Mouse (Mus musculus) Patski (cell line): ENCODE results near the gene Arhgap10. TPM values are rescaled to one million over a fixed set of nuclear protein-coding genes. Genes with fewer than 3 reads are reported as not detected.

ENCODE experiments used
- ATAC-seq: fragments of 100-300 bp; one replicate; pipeline ENCODE4 v1.8.0; 2021
- CTCF ChIA-PET: fragments of 350-600 bp; sonication (Branson Sonifier 250); formaldehyde crosslinking; loops from one replicate; lab custom pipeline; 2022; ENCODE audit warnings: inconsistent platforms; lab: Charles Lee
- POLR2A ChIA-PET: fragments of 350-600 bp; sonication (Branson Sonifier 250); formaldehyde crosslinking; loops from one replicate; lab custom pipeline; 2022; ENCODE audit warnings: antibody characterized with exemption, inconsistent platforms; lab: Charles Lee
- DNase-seq: peaks from one replicate; pipeline ENCODE4 v3.0.0-alpha.2; 2011; ENCODE audit warnings: low read depth, low spot score
- H3K27me3 ChIP-seq: fragments of 371-371 bp; one replicate; pipeline ENCODE4 v1.5.1; 2021
- CTCF ChIP-seq: fragments of 100-300 bp; IDR thresholded peaks from one replicate; pipeline ENCODE4 v1.5.1; 2021
- in situ Hi-C: fragments of 300-500 bp; cut with MboI; formaldehyde crosslinking; loops from 3 replicates; pipeline ENCODE4 v1.11.1; 2018; ENCODE audit warnings: low pct_unique_long_range_greater_than_20kb, mixed read lengths
- polyA plus RNA-seq: library from polyadenylated mRNA; unstranded; gene quantifications from one replicate; pipeline ENCODE4 v1.2.3, GENCODE M21; 2021

The Arhgap10 gene
- polyA plus RNA-seq, 1 experiment from 2014 or later = 45.5 TPM

GRCm38 (mm10) chr8:77292120-77292519, 225.6 kb downstream of the Arhgap10 start:
- in situ Hi-C loops = no loop called here
- no peak for TF ChIP-seq CTCF
- ChIA-PET CTCF (interaction anchor here (1.5 kb wide), 1 partner anchor 21 kb away, joined by 4 read pairs; no protein-coding TSS in a partner anchor), POLR2A (no interaction called here)
- no peak for DNase-seq
- ATAC-seq = no peak
- no peaks in the 10 kb centered on the region for H3K27me3 ChIP-seq

GRCm38 (mm10) chr8:77288492-77288891, 229.3 kb downstream of the Arhgap10 start:
- H3K27me3 ChIP-seq = no peaks in the 10 kb centered on the region
- no peak for TF ChIP-seq CTCF
- DNase-seq = no peak
- POLR2A ChIA-PET = no interaction called here
- CTCF ChIA-PET = no interaction called here
- in situ Hi-C loops = no loop called here
- no peak for ATAC-seq

- TF ChIP-seq CTCF = no peak
- peak; percentile 22 for DNase-seq
- H3K27me3 ChIP-seq = no peaks in the 10 kb centered on the region
- in situ Hi-C loops = no loop called here
- ChIA-PET POLR2A (no interaction called here), CTCF (no interaction called here)
- peak; percentile 74 for ATAC-seq
Observed at GRCm38 (mm10) chr8:77288065-77288464, 229.7 kb downstream of the Arhgap10 start.

GRCm38 (mm10) chr8:77284473-77284872, 233.3 kb downstream of the Arhgap10 start:
- TF ChIP-seq CTCF = no peak
- ATAC-seq (no peak), DNase-seq (no peak)
- ChIA-PET POLR2A (no interaction called here), CTCF (interaction anchor here (0.9 to 1.6 kb wide), 3 partner anchors 16 to 29 kb away, joined by 3 to 5 read pairs (median 4); no protein-coding TSS in a partner anchor)
- in situ Hi-C loops = no loop called here
- no peaks in the 10 kb centered on the region for H3K27me3 ChIP-seq

GRCm38 (mm10) chr8:77282605-77283236, 235.0 kb downstream of the Arhgap10 start:
- in situ Hi-C loops = no loop called here
- no peak for TF ChIP-seq CTCF
- POLR2A ChIA-PET = no interaction called here

GRCm38 (mm10) chr8:77279977-77280376, 237.8 kb downstream of the Arhgap10 start:
- no peak for ATAC-seq
- in situ Hi-C loops = no loop called here
- no peaks in the 10 kb centered on the region for H3K27me3 ChIP-seq
- no peak for DNase-seq
- TF ChIP-seq CTCF = no peak
- POLR2A ChIA-PET = no interaction called here
- CTCF ChIA-PET = interaction anchor here (1.2 kb wide), 1 partner anchor 47 kb away, joined by 3 read pairs; no protein-coding TSS in a partner anchor

More at GRCm38 (mm10) chr8:77282605-77283236, 235.0 kb downstream of the Arhgap10 start:
- DNase-seq (no peak), ATAC-seq (no peak)
- H3K27me3 ChIP-seq = no peaks in the 10 kb centered on the region
- CTCF ChIA-PET = interaction anchor here (1.0 kb wide), 1 partner anchor 24 kb away, joined by 3 read pairs; no protein-coding TSS in a partner anchor

GRCm38 (mm10) chr8:77278246-77278645, 239.5 kb downstream of the Arhgap10 start:
- no peaks in the 10 kb centered on the region for H3K27me3 ChIP-seq
- in situ Hi-C loops = no loop called here
- ATAC-seq = no peak
- ChIA-PET CTCF (interaction anchor here (0.7 to 2.0 kb wide), 2 partner anchors 8 to 18 kb away, joined by 4 to 5 read pairs; no protein-coding TSS in a partner anchor), POLR2A (interaction anchor here (0.7 kb wide), 1 partner anchor 1281 kb away, joined by 6 read pairs; no protein-coding TSS in a partner anchor)
- TF ChIP-seq CTCF = no peak
- DNase-seq = no peak

- ChIA-PET CTCF (interaction anchor here (2.3 kb wide), 1 partner anchor 10 kb away, joined by 7 read pairs; no protein-coding TSS in a partner anchor), POLR2A (no interaction called here)
- H3K27me3 ChIP-seq = no peaks in the 10 kb centered on the region
- TF ChIP-seq CTCF = no peak
- DNase-seq = no peak
- in situ Hi-C loops = no loop called here
- no peak for ATAC-seq
Observed at GRCm38 (mm10) chr8:77276827-77277226, 240.9 kb downstream of the Arhgap10 start.

- in situ Hi-C loops = no loop called here
Observed at GRCm38 (mm10) chr8:77275571-77275970, 242.2 kb downstream of the Arhgap10 start.

GRCm38 (mm10) chr8:77272136-77272535, 245.6 kb downstream of the Arhgap10 start:
- CTCF ChIA-PET = no interaction called here

More at GRCm38 (mm10) chr8:77275571-77275970, 242.2 kb downstream of the Arhgap10 start:
- DNase-seq (no peak), ATAC-seq (no peak)
- ChIA-PET POLR2A (no interaction called here), CTCF (interaction anchor here (2.3 kb wide), 1 partner anchor 11 kb away, joined by 7 read pairs; no protein-coding TSS in a partner anchor)
- no peaks in the 10 kb centered on the region for H3K27me3 ChIP-seq
- no peak for TF ChIP-seq CTCF

GRCm38 (mm10) chr8:77267941-77268405, 249.8 kb downstream of the Arhgap10 start:
- TF ChIP-seq CTCF = no peak
- ChIA-PET POLR2A (no interaction called here), CTCF (interaction anchor here (0.8 to 1.8 kb wide), 3 partner anchors 17 to 78 kb away, joined by 3 to 5 read pairs (median 4); no protein-coding TSS in a partner anchor)
- in situ Hi-C loops = no loop called here
- DNase-seq (peak; percentile 64), ATAC-seq (peak; percentile 68)
- no peaks in the 10 kb centered on the region for H3K27me3 ChIP-seq

More at GRCm38 (mm10) chr8:77272136-77272535, 245.6 kb downstream of the Arhgap10 start:
- no peak for ATAC-seq
- no peaks in the 10 kb centered on the region for H3K27me3 ChIP-seq
- TF ChIP-seq CTCF = no peak
- POLR2A ChIA-PET = no interaction called here
- in situ Hi-C loops = no loop called here
- DNase-seq = no peak
